Mouse (Mus musculus): Measurements from ENCODE around the gene Bola1.
"Not testable (repeated sequence)": the region's sequence is repeated elsewhere in the genome, so short reads cannot be mapped to it uniquely, and the experiment has no call there.

- not testable (repeated sequence) for TF ChIP-seq POLR2A (IDR thresholded peaks at IDR 0.05; ENCODE audit: borderline replicate concordance, extremely low read depth, insufficient read depth, insufficient read length, poor library complexity, severe bottlenecking); CTCF (IDR thresholded peaks at IDR 0.05; ENCODE audit: borderline replicate concordance, extremely low read depth, insufficient read depth, insufficient read length)
Observed at GRCm38 (mm10) chr3:96174042-96174441, 45.5 kb downstream of the Bola1 start.

Data from brain, embryonic 14.5 days (tissue).